Mouse (Mus musculus) forebrain, embryonic 11.5 days (tissue): ENCODE results near the gene Ak2. TPM values are rescaled to one million over a fixed set of nuclear protein-coding genes. Genes with fewer than 3 reads are reported as not detected.

Source experiments
- ATAC-seq: fragments of 200-750 bp; cut with Nextera tagmentation; replicated peaks from 2 replicates; pipeline ENCODE4 v1.8.0; 2017; ENCODE audit warnings: moderate TSS enrichment; ENCODE audit not compliant: low FRiP score
- DNase-seq: peaks from one replicate; pipeline ENCODE4 v3.0.0-alpha.2; 2017; ENCODE audit warnings: low spot score
- H3K27ac ChIP-seq: fragments of 300-500 bp; sonication (generic); 2 replicates; pipeline ENCODE4 v1.5.1; 2014; ENCODE audit warnings: low read depth, low read length
- H3K27me3 ChIP-seq: fragments of 300-500 bp; sonication (generic); 2 replicates; pipeline ENCODE4 v1.6.1; 2014; ENCODE audit warnings: mild to moderate bottlenecking, low read length, mixed read lengths; ENCODE audit not compliant: control insufficient read depth, insufficient read depth
- H3K36me3 ChIP-seq: fragments of 300-500 bp; sonication (generic); 2 replicates; pipeline ENCODE4 v1.6.1; 2014; ENCODE audit warnings: mild to moderate bottlenecking, low read length, moderate library complexity, mixed read lengths; ENCODE audit not compliant: control insufficient read depth, insufficient read depth
- H3K4me1 ChIP-seq: fragments of 300-500 bp; sonication (generic); replicated peaks from 2 replicates; pipeline ENCODE4 v1.6.1; 2014; ENCODE audit warnings: low read length, mixed read lengths; ENCODE audit not compliant: control insufficient read depth, insufficient read depth
- H3K4me2 ChIP-seq: fragments of 300-500 bp; sonication (generic); 2 replicates; pipeline ENCODE4 v1.6.1; 2014; ENCODE audit warnings: low read depth, mild to moderate bottlenecking, low read length, moderate library complexity, mixed read lengths; ENCODE audit not compliant: severe bottlenecking
- H3K4me3 ChIP-seq: fragments of 300-500 bp; sonication (generic); 2 replicates; pipeline ENCODE4 v1.5.1; 2014; ENCODE audit warnings: low read depth, low read length
- H3K9ac ChIP-seq: fragments of 300-500 bp; sonication (generic); 2 replicates; pipeline ENCODE4 v1.6.1; 2014; ENCODE audit warnings: low read length
- H3K9me3 ChIP-seq: fragments of 300-500 bp; sonication (generic); 2 replicates; pipeline ENCODE4 v1.6.1; 2016; ENCODE audit warnings: low read length, mixed read lengths; ENCODE audit not compliant: control insufficient read depth
- WGBS: fragments of 180-500 bp; shearing (Covaris S2); extraction: QIAGEN DNeasy Blood & Tissue Kit; methylation state at CpG from one replicate; pipeline ENCODE4 v1.1.7; 2014; 5-methylcytosine and 5-hydroxymethylcytosine counted together
- polyA plus RNA-seq: library from polyadenylated mRNA; unstranded; fragments of >200 nt; fragmentation: Nextera tagmentation; extraction: Ambion mirVana; gene quantifications from 2 replicates; pipeline ENCODE4 v1.2.1, GENCODE M21; 2014

Ak2 gene
- polyA plus RNA-seq, 1 experiment from 2014 or later: 173 TPM

- H3K27ac ChIP-seq: no peak overlapping the region
- no peak overlapping the region for H3K9ac ChIP-seq
- DNase-seq: no peak
- H3K36me3 ChIP-seq: peaks cover 8% of the 10 kb centered on the region; the same call in 1 of the 2 replicates
- no peak overlapping the region for H3K4me3 ChIP-seq
- H3K9me3 ChIP-seq: no peaks in the 10 kb centered on the region
- no peaks in the 10 kb centered on the region for H3K4me1 ChIP-seq
- 84% methylated on average over 5 of the region's 5 CpGs for WGBS
- no peak for ATAC-seq
- no peak overlapping the region for H3K4me2 ChIP-seq
- H3K27me3 ChIP-seq: no peaks in the 10 kb centered on the region
Measured at GRCm38 (mm10) chr4:129009521-129009920, 17.8 kb downstream of the Ak2 start.

DNA sequence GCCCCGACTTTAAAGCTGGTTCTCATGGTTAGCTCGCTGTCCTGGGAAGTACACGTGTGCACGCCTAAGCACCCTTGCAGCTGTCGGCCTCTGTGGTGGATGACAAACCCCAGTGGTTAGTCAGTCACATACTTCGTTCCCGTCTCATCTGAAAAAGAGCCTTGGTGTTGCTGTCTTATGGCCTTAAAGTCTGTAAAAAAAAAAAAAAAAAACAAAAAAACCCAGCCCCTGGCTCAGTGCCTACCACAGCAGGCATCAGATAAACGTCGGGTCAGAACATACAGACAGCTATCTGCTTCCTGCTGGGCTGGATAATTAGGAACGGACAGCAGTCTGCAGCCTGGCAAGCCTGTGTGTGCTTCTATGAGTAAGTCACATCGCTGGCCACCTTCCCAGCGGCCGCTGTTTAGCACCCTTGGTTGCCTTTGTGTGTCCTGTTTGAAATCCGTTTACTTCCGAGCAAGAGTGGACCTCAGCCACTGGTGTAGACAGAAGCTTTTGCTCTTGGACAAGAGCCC is 19.9 kb downstream of the Ak2 start:
- no peak overlapping the region for H3K27ac ChIP-seq
- H3K36me3 ChIP-seq: peaks cover 5% of the 10 kb centered on the region; the same call in 1 of the 2 replicates
- H3K4me3 ChIP-seq: no peak overlapping the region
- H3K9me3 ChIP-seq: no peaks in the 10 kb centered on the region
- no peaks in the 10 kb centered on the region for H3K4me1 ChIP-seq
- WGBS: 39% methylated on average over 15 of the region's 15 CpGs
- DNase-seq (no peak), ATAC-seq (no peak)
- H3K27me3 ChIP-seq: no peaks in the 10 kb centered on the region
- H3K9ac ChIP-seq: no peak overlapping the region
- no peak overlapping the region for H3K4me2 ChIP-seq

GRCm38 (mm10) chr4:129013151-129013864 is 21.6 kb downstream of the Ak2 start:
- no peak for ATAC-seq
- Histone ChIP-seq H3K4me3 (no peak overlapping the region), H3K27ac (no peak overlapping the region), H3K27me3 (no peaks in the 10 kb centered on the region), H3K4me2 (no peak overlapping the region), H3K9me3 (no peaks in the 10 kb centered on the region), H3K9ac (no peak overlapping the region), H3K36me3 (peaks cover 5% of the 10 kb centered on the region; the same call in 1 of the 2 replicates), H3K4me1 (no peaks in the 10 kb centered on the region)
- DNase-seq: no peak
- 68% methylated on average over 10 of the region's 10 CpGs for WGBS

DNA sequence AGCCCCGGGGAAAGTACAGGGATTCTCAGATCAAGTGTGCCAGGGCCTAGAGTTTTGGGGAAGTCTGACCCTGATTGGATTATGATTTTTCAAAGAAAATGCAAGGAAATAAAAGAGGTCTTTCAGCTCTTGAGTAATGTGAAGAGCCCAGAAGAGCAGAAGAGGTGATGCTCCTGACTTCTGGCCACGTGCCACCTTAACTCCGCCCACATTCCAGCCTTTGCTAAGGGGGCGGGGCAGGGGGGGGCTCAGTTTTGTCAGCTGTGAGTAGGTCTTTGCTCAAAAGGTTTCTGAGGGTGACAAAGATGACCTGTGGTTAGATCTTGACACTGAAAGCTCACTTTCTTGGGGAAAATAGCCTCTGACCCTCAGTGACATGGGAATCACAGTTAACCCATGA is 24.6 kb downstream of the Ak2 start:
- no peaks in the 10 kb centered on the region for H3K9me3 ChIP-seq
- no peak overlapping the region for H3K4me3 ChIP-seq
- no peak overlapping the region for H3K4me2 ChIP-seq
- H3K4me1 ChIP-seq: no peaks in the 10 kb centered on the region
- WGBS: 35% methylated on average over 4 of the region's 4 CpGs
- no peaks in the 10 kb centered on the region for H3K36me3 ChIP-seq
- no peak overlapping the region for H3K9ac ChIP-seq
- no peaks in the 10 kb centered on the region for H3K27me3 ChIP-seq
- ATAC-seq: no peak
- no peak overlapping the region for H3K27ac ChIP-seq
- DNase-seq: no peak

DNA sequence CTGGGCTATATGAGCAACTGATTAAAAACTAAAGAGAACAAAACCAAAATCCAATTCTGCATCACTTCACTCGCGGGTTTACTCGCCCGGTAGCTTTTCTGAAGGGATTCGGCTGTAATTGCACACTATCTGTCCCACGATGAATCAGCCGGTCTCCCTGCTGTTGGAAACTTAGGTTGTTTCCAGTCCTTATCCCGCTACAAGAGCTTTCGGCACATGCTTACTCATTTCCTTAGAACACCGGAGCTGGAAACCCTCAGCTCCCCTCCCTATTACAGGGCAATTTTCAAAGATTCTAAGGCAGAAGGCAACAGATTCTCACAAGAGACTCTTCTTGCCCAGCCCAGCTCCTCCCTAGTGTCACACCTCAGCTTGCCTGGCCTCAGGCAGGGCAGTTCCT is 25.4 kb downstream of the Ak2 start:
- no peak overlapping the region for H3K4me3 ChIP-seq
- no peaks in the 10 kb centered on the region for H3K36me3 ChIP-seq
- no peaks in the 10 kb centered on the region for H3K9me3 ChIP-seq
- no peak overlapping the region for H3K4me2 ChIP-seq
- no peaks in the 10 kb centered on the region for H3K27me3 ChIP-seq
- DNase-seq (no peak), ATAC-seq (no peak)
- H3K27ac ChIP-seq: no peak overlapping the region
- no peaks in the 10 kb centered on the region for H3K4me1 ChIP-seq
- 90% methylated on average over 10 of the region's 10 CpGs for WGBS
- no peak overlapping the region for H3K9ac ChIP-seq

GRCm38 (mm10) chr4:129018788-129019435 is 27.2 kb downstream of the Ak2 start:
- Histone ChIP-seq H3K4me2 (no peak overlapping the region), H3K9ac (no peak overlapping the region), H3K27ac (no peak overlapping the region), H3K4me3 (no peak overlapping the region), H3K27me3 (no peaks in the 10 kb centered on the region), H3K36me3 (no peaks in the 10 kb centered on the region), H3K9me3 (no peaks in the 10 kb centered on the region), H3K4me1 (no peaks in the 10 kb centered on the region)
- 88% methylated on average over 9 of the region's 9 CpGs for WGBS
- DNase-seq (no peak), ATAC-seq (no peak)

GRCm38 (mm10) chr4:129019788-129020187 is 28.0 kb downstream of the Ak2 start:
- Histone ChIP-seq H3K4me2 (no peak overlapping the region), H3K9me3 (no peaks in the 10 kb centered on the region), H3K4me1 (no peaks in the 10 kb centered on the region), H3K4me3 (no peak overlapping the region), H3K9ac (no peak overlapping the region), H3K36me3 (no peaks in the 10 kb centered on the region), H3K27me3 (no peaks in the 10 kb centered on the region), H3K27ac (no peak overlapping the region)
- 84% methylated on average over 9 of the region's 9 CpGs for WGBS
- DNase-seq (no peak), ATAC-seq (no peak)

GRCm38 (mm10) chr4:129020454-129020853 is 28.7 kb downstream of the Ak2 start:
- Histone ChIP-seq H3K27ac (no peak overlapping the region), H3K9ac (no peak overlapping the region), H3K4me3 (no peak overlapping the region), H3K27me3 (no peaks in the 10 kb centered on the region), H3K4me1 (no peaks in the 10 kb centered on the region), H3K9me3 (no peaks in the 10 kb centered on the region), H3K4me2 (no peak overlapping the region), H3K36me3 (no peaks in the 10 kb centered on the region)
- 63% methylated on average over 6 of the region's 6 CpGs for WGBS
- DNase-seq (no peak), ATAC-seq (no peak)
